Mouse (Mus musculus): ENCODE data around the gene Pde7b.

GRCm38 (mm10) chr10:20756219-20756618 lies 31.3 kb upstream of the Pde7b start:
- TF ChIP-seq GABPA (IDR thresholded peaks at IDR 0.05; ENCODE audit: insufficient replicate concordance, low read depth, low read length) (no peak), RAD21 (IDR thresholded peaks at IDR 0.05; ENCODE audit: low read depth, low read length) (no peak), EP300 (IDR thresholded peaks at IDR 0.05; ENCODE audit: low read length) (no peak), POLR2A (IDR thresholded peaks at IDR 0.05; ENCODE audit: low read depth, low read length) (no peak), CHD2 (IDR thresholded peaks at IDR 0.05; ENCODE audit: low read length) (no peak), RCOR1 (conservative IDR thresholded peaks at IDR 0.05; ENCODE audit: low read depth, low read length) (no peak), CTCF (conservative IDR thresholded peaks at IDR 0.05 in 1 of 2, IDR thresholded peaks at IDR 0.05 in 1 of 2; ENCODE audit: low read depth in 2 of 2, low read length in 2 of 2) (no peak), KAT2A (IDR thresholded peaks at IDR 0.05; ENCODE audit: insufficient replicate concordance, low read length) (no peak), MYC (IDR thresholded peaks at IDR 0.05; ENCODE audit: low read depth, low read length) (no peak), UBTF (IDR thresholded peaks at IDR 0.05; ENCODE audit: low read depth, low read length) (no peak), ZMIZ1 (IDR thresholded peaks at IDR 0.05; ENCODE audit: low read depth, low read length) (no peak)

Data from CH12.LX (cell line).